Mouse (Mus musculus) heart, embryonic 12.5 days (tissue): ENCODE measurements around the gene Ccdc175. TPM values are rescaled to one million over a fixed set of nuclear protein-coding genes. Genes with fewer than 3 reads are reported as not detected.

Source experiments
- ATAC-seq: fragments of 200-750 bp; cut with Nextera tagmentation; 2 replicates; pipeline ENCODE4 v1.8.0; 2017; ENCODE audit warnings: moderate TSS enrichment, moderate library complexity; ENCODE audit not compliant: insufficient number of reproducible peaks, low FRiP score
- H3K27ac ChIP-seq: fragments of 300-500 bp; sonication (generic); 2 replicates; pipeline ENCODE4 v1.5.1; 2016; ENCODE audit warnings: mild to moderate bottlenecking, moderate library complexity; ENCODE audit not compliant: poor library complexity, severe bottlenecking
- H3K27me3 ChIP-seq: fragments of 300-500 bp; sonication (generic); replicated peaks from 2 replicates; pipeline ENCODE4 v1.6.1; 2016; ENCODE audit warnings: mild to moderate bottlenecking, moderate library complexity
- H3K36me3 ChIP-seq: fragments of 300-500 bp; sonication (generic); 2 replicates; pipeline ENCODE4 v1.6.1; 2016; ENCODE audit warnings: mild to moderate bottlenecking, moderate library complexity
- H3K4me1 ChIP-seq: fragments of 300-500 bp; sonication (generic); replicated peaks from 2 replicates; pipeline ENCODE4 v1.6.1; 2016; ENCODE audit warnings: mild to moderate bottlenecking
- H3K4me2 ChIP-seq: fragments of 300-500 bp; sonication (generic); 2 replicates; pipeline ENCODE4 v1.6.1; 2016; ENCODE audit warnings: mild to moderate bottlenecking, moderate library complexity
- H3K4me3 ChIP-seq: fragments of 300-500 bp; sonication (generic); 2 replicates; pipeline ENCODE4 v1.5.1; 2016; ENCODE audit warnings: mild to moderate bottlenecking
- H3K9ac ChIP-seq: fragments of 300-500 bp; sonication (generic); 2 replicates; pipeline ENCODE4 v1.6.1; 2016; ENCODE audit warnings: mild to moderate bottlenecking, moderate library complexity
- H3K9me3 ChIP-seq: fragments of 300-500 bp; sonication (generic); replicated peaks from 2 replicates; pipeline ENCODE4 v1.6.1; 2016; ENCODE audit warnings: mild to moderate bottlenecking, moderate library complexity
- WGBS: fragments of 180-500 bp; shearing (Covaris S2); methylation state at CpG from one replicate; pipeline ENCODE4 v1.1.7; 2016; 5-methylcytosine and 5-hydroxymethylcytosine counted together
- microRNA-seq: library from miRNA; unstranded; fragments of <30 nt; microRNA quantifications from one replicate; pipeline ENCODE4, GENCODE M21; 2017
- polyA plus RNA-seq: library from polyadenylated mRNA; unstranded; fragments of >200 nt; fragmentation: Nextera tagmentation; extraction: Ambion mirVana; gene quantifications from 2 replicates; pipeline ENCODE4 v1.2.1, GENCODE M21; 2016

The Ccdc175 gene
- polyA plus RNA-seq, 1 experiment from 2014 or later: not detected

DNA sequence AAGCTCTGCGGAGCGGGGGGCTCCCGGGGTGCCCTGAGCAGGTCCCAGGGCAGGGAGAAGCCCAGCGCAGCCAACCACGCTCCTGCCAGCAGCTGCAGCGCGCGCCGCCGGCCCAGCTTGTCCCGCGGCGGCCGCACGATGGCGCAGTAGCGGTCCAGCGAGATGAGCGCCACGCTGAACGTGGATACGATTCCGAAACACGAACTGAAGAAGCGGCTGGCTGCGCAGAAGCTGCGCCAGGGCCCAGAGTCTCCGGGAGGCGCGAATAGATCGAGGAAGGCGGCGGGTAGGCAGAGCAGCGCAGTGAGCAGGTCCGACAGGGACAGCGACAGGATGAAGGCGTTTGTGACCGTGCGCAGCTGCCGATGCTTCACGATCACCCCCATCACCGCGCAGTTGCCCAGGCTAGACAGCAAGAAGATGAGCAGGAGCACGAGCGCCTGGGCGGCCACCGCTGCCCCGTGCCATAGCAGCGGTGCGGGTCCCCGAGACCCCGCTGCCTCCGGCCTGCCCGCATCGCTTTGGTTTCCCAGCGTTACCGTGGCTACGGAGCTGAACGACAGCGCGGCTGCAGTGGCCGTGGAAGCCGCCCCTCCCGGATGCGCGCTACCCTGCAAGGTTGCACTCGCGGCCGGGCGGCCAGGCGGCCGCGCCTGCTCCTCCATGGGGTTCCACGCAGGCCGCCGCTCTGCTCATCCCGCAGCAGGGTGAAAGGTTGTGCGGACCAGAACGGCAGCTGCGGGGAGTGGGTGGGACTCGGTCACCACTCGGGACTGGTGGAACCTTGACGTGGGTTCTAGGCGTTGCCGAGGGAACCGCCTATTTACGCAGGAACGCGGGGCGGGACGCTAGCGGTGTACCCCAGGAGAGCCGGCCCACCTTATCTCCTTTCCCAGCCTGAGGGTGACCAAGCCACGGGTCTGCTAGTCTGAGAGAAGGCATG is 114.2 kb downstream of the Ccdc175 start, which contains the start of gene Gpr135:
Gpr135 (minus strand) TSS at position 799 of the 943 bp plus-strand sequence.
- peak; percentile 71 for ATAC-seq
- Histone ChIP-seq H3K9me3 (peaks cover 4% of the 10 kb centered on the region; the same call in 1 of the 2 replicates), H3K9ac (peak within 1 kb of the TSS; percentile 73), H3K4me3 (peak within 1 kb of the TSS; percentile 64), H3K27me3 (peaks cover 33% of the 10 kb centered on the region), H3K27ac (no peak within 1 kb of the TSS), H3K4me2 (peak within 1 kb of the TSS; percentile 94), H3K4me1 (peaks cover 13% of the 10 kb centered on the region), H3K36me3 (peaks cover 12% of the 10 kb centered on the region)
- WGBS: under 1% methylated on average over 94 of the region's 94 CpGs

DNA sequence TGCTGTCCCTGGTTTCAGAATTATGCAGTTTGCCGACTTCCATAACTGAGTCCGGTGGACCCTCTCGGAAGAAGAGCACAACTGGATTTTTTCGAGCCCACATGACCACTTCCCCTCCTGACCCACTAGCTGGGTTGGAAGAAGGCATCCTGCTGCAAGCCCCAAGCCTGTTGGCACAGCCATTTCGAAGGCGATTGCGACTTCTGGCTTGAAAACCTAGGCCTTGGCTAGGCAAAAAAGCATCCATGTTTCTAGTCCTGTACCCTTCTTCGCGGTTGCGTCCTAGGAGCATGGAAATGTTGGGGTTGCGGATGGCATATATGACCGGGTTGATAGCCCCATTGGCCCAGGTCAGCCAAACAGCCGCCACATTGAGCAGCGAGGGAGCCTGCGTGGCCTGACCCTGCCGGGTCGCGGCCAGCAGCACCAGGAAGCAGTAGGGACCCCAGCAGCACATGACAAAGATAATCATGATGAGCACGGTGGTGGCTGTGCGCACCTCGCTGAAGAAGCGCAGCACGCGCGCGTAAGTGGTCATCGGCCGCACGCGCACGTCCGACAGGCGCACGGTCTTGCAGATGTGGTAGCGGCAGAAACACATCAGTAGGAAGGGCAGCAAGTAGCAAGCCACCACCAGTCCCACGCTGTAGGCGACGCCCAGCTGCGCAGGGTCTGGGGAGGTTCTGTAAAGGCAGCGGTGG is 115.1 kb downstream of the Ccdc175 start:
- H3K4me2 ChIP-seq: peak overlapping the region; percentile 94
- ATAC-seq: peak; percentile 52
- H3K4me1 ChIP-seq: peaks cover 13% of the 10 kb centered on the region
- 4% methylated on average over 40 of the region's 40 CpGs for WGBS
- H3K9ac ChIP-seq: peak overlapping the region; percentile 73
- peaks cover 9% of the 10 kb centered on the region for H3K36me3 ChIP-seq
- H3K4me3 ChIP-seq: peak overlapping the region; percentile 64
- H3K27ac ChIP-seq: no peak overlapping the region
- H3K9me3 ChIP-seq: peaks cover 4% of the 10 kb centered on the region; the same call in 1 of the 2 replicates
- peaks cover 33% of the 10 kb centered on the region for H3K27me3 ChIP-seq

DNA sequence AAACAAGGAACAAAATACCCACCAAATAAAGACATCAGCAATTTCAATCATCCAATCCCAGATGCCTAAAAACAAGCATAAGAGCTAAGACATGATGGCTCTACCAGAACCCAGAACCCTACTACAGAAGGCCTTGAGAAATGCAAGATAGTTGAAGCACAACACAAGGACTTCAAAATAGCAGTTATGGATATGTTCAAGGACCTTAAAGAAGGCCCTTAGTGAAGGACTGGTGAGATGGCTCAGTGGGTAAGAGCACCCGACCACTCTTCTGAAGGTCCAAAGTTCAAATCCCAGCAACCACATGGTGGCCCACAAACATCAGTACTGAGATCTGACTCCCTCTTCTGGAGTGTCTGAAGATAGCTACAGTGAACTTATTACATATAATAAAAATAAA is 127.0 kb downstream of the Ccdc175 start:
- 78% methylated on average over 1 of the region's 1 CpGs for WGBS
- Histone ChIP-seq H3K27me3 (no peaks in the 10 kb centered on the region), H3K36me3 (no peaks in the 10 kb centered on the region), H3K9ac (no peak overlapping the region), H3K4me2 (no peak overlapping the region), H3K27ac (no peak overlapping the region), H3K4me3 (no peak overlapping the region), H3K9me3 (no peaks in the 10 kb centered on the region), H3K4me1 (no peaks in the 10 kb centered on the region)
- ATAC-seq: no peak

DNA sequence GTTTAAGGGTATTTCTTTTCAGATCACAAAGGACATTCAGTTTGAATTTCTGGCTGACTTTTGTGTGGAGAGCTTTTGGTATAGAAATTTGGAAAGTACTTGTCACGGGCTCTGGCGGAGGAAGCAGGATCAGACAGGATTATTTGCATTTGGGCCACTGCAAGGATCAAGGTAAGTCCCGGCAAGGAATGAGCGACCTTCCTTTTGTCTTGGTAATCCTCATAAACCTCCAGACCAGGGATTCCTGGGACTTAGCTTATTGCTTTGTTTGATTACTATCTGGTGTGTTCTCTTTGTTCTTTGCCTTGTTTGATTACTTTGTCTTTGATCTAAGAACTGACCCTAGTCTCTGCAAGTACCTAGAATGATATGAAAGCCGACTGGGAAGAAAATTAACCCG is 131.0 kb downstream of the Ccdc175 start:
- no peak overlapping the region for H3K4me2 ChIP-seq
- 47% methylated on average over 6 of the region's 6 CpGs for WGBS
- no peaks in the 10 kb centered on the region for H3K27me3 ChIP-seq

DNA sequence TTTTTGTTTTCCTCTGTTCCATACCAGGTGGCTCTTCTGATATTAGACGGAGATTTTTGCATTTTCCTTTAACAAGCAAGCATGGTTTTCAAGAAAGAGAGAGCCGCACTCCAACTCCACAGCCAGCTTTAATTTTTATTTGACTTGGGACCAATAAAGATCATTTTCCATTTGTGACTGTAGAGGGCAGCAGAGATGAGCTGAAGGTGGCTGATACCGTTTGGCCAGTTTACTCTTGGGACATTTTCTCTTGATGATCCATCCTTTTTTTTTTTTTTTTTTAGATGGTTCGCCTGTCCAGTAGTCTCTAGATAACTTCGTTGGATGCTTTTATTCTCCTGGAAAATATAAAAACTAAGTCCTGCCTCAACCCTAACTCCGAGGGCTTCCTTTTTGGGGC is 131.5 kb downstream of the Ccdc175 start:
- ATAC-seq: no peak
- no peak overlapping the region for H3K9ac ChIP-seq
- no peak overlapping the region for H3K4me2 ChIP-seq
- 41% methylated on average over 6 of the region's 6 CpGs for WGBS
- H3K27me3 ChIP-seq: no peaks in the 10 kb centered on the region
- H3K4me1 ChIP-seq: no peaks in the 10 kb centered on the region
- H3K27ac ChIP-seq: no peak overlapping the region
- no peaks in the 10 kb centered on the region for H3K36me3 ChIP-seq
- H3K4me3 ChIP-seq: no peak overlapping the region
- peaks cover 5% of the 10 kb centered on the region; the same call in 1 of the 2 replicates for H3K9me3 ChIP-seq

More for the DNA sequence above, 131.0 kb downstream of the Ccdc175 start:
- ATAC-seq: no peak
- Histone ChIP-seq H3K9me3 (peaks cover 5% of the 10 kb centered on the region; the same call in 1 of the 2 replicates), H3K36me3 (no peaks in the 10 kb centered on the region), H3K27ac (no peak overlapping the region), H3K4me3 (no peak overlapping the region), H3K4me1 (no peaks in the 10 kb centered on the region), H3K9ac (no peak overlapping the region)

DNA sequence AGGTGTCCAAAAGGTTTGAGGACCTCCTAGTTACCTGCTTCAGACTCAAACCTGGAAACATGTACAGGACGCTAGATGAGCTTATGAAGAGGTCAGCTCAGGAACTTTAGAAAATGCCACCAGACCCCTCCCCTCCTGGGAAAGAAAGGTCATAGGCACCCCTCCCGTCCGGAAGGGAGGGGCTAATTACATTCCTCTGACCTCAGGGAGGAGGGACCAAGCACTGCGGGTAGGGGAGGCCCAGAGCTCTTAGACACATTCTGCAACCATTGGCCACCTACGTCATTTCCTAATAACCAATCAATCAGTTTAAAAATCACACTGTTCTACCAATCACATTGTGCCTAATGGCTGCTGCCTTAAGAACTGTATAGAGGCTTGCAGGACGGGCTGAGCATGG is 132.3 kb downstream of the Ccdc175 start:
- no peaks in the 10 kb centered on the region for H3K36me3 ChIP-seq
- H3K4me3 ChIP-seq: no peak overlapping the region
- peaks cover 5% of the 10 kb centered on the region; the same call in 1 of the 2 replicates for H3K9me3 ChIP-seq
- ATAC-seq: no peak
- no peak overlapping the region for H3K9ac ChIP-seq
- no peaks in the 10 kb centered on the region for H3K27me3 ChIP-seq
- no peak overlapping the region for H3K4me2 ChIP-seq
- H3K27ac ChIP-seq: no peak overlapping the region
- WGBS: 73% methylated on average over 6 of the region's 6 CpGs
- H3K4me1 ChIP-seq: no peaks in the 10 kb centered on the region

Small RNA genes within 50 kb of the gene (microRNA-seq; reads per million reads assigned to microRNA genes)
- not detected for gene Gm24466

Other genes with a start within 250 kb of the Ccdc175 start
- 0.55 and 0.56 TPM in 2 replicates for gene Gpr135, start 113.9 kb downstream of the Ccdc175 start, polyA plus RNA-seq
- gene L3hypdh, start 99.6 kb downstream of the Ccdc175 start, polyA plus RNA-seq: 19.0 and 19.5 TPM in 2 replicates
- gene Jkamp, start 99.4 kb downstream of the Ccdc175 start, polyA plus RNA-seq: 63.0 and 68.5 TPM in 2 replicates
- gene Rtn1, start 224.0 kb upstream of the Ccdc175 start, polyA plus RNA-seq: 18.4 and 20.1 TPM in 2 replicates